Mouse (Mus musculus) gastrocnemius, adult 2 months (tissue): ENCODE measurements at regions not wholly inside any gene's neighbourhood (a gene's known extent, or its start where the extent isn't known, plus 50 kb on each side); places are given as distances from the start of the nearest gene placed in this dataset.

Experiments
- DNase-seq: peaks from one replicate; pipeline ENCODE4 v3.0.0; 2022
- H3K27ac ChIP-seq: fragments of 200-600 bp; 2 replicates; pipeline ENCODE4 v1.8.1; 2022; ENCODE audit warnings: mild to moderate bottlenecking
- H3K4me3 ChIP-seq: fragments of 200-600 bp; 2 replicates; pipeline ENCODE4 v1.8.1; 2022; ENCODE audit warnings: mild to moderate bottlenecking, moderate library complexity
- CTCF ChIP-seq: fragments of 200-600 bp; IDR thresholded peaks from 2 replicates; pipeline ENCODE4 v1.8.1; 2022; ENCODE audit warnings: antibody characterized with exemption, mild to moderate bottlenecking, moderate library complexity
- intact Hi-C: fragments of 180-260 bp; cut with DNase I; formaldehyde crosslinking; loops from one replicate; pipeline ENCODE4 v1.15.1; 2025

GRCm38 (mm10) chr12:93088031-93088790 is 1239.3 kb upstream of the Sel1l start:
- Histone ChIP-seq H3K27ac (no peak overlapping the region), H3K4me3 (no peak overlapping the region)
- intact Hi-C loops, result no loop called here
- TF ChIP-seq CTCF, result no peak
- DNase-seq, result no peak

- no peak for TF ChIP-seq CTCF
- Histone ChIP-seq H3K4me3 (no peak overlapping the region), H3K27ac (no peak overlapping the region)
- intact Hi-C loops, result no loop called here
- no peak for DNase-seq
Measured at GRCm38 (mm10) chr12:93063864-93064263, 1214.9 kb upstream of the Sel1l start.

GRCm38 (mm10) chr12:93019633-93020032 is 1170.7 kb upstream of the Sel1l start:
- TF ChIP-seq CTCF, result no peak
- Histone ChIP-seq H3K27ac (no peak overlapping the region), H3K4me3 (no peak overlapping the region)
- intact Hi-C loops, result no loop called here
- DNase-seq, result no peak

- intact Hi-C loops, result no loop called here
- no peak overlapping the region for H3K27ac ChIP-seq
- DNase-seq, result no peak
Measured at GRCm38 (mm10) chr12:93011583-93011982, 1162.6 kb upstream of the Sel1l start.

GRCm38 (mm10) chr12:93006844-93007365 is 1157.9 kb upstream of the Sel1l start:
- intact Hi-C loops, result no loop called here
- DNase-seq, result no peak
- TF ChIP-seq CTCF, result no peak
- H3K27ac ChIP-seq, result no peak overlapping the region
- H3K4me3 ChIP-seq, result no peak overlapping the region

More at GRCm38 (mm10) chr12:93011583-93011982, 1162.6 kb upstream of the Sel1l start:
- TF ChIP-seq CTCF, result no peak
- H3K4me3 ChIP-seq, result no peak overlapping the region

GRCm38 (mm10) chr12:93003125-93003524 is 1154.2 kb upstream of the Sel1l start:
- TF ChIP-seq CTCF, result no peak
- intact Hi-C loops, result no loop called here
- no peak overlapping the region for H3K27ac ChIP-seq
- DNase-seq, result no peak
- H3K4me3 ChIP-seq, result no peak overlapping the region

- intact Hi-C loops, result no loop called here
- H3K27ac ChIP-seq, result no peak overlapping the region
- DNase-seq, result no peak
- H3K4me3 ChIP-seq, result no peak overlapping the region
- TF ChIP-seq CTCF, result no peak
Measured at GRCm38 (mm10) chr12:92975698-92976097, 1126.7 kb upstream of the Sel1l start.

- no peak overlapping the region for H3K4me3 ChIP-seq
- no peak for TF ChIP-seq CTCF
- intact Hi-C loops, result no loop called here
- DNase-seq, result no peak
- H3K27ac ChIP-seq, result no peak overlapping the region
Measured at GRCm38 (mm10) chr12:92944352-92944751, 1095.4 kb upstream of the Sel1l start.

- H3K4me3 ChIP-seq, result no peak overlapping the region
- H3K27ac ChIP-seq, result no peak overlapping the region
- intact Hi-C loops, result no loop called here
- no peak for TF ChIP-seq CTCF
- DNase-seq, result no peak
Measured at GRCm38 (mm10) chr12:92927591-92927990, 1078.6 kb upstream of the Sel1l start.

- no peak for DNase-seq
- TF ChIP-seq CTCF, result no peak
- intact Hi-C loops, result no loop called here
- H3K27ac ChIP-seq, result no peak overlapping the region
- no peak overlapping the region for H3K4me3 ChIP-seq
Measured at GRCm38 (mm10) chr12:92926942-92927341, 1078.0 kb upstream of the Sel1l start.

GRCm38 (mm10) chr12:92919920-92920319 is 1071.0 kb upstream of the Sel1l start:
- H3K27ac ChIP-seq, result no peak overlapping the region
- no peak overlapping the region for H3K4me3 ChIP-seq
- no peak for DNase-seq
- no peak for TF ChIP-seq CTCF
- intact Hi-C loops, result no loop called here

- intact Hi-C loops, result no loop called here
- no peak overlapping the region for H3K27ac ChIP-seq
- H3K4me3 ChIP-seq, result no peak overlapping the region
- DNase-seq, result no peak
- no peak for TF ChIP-seq CTCF
Measured at GRCm38 (mm10) chr12:92916267-92916666, 1067.3 kb upstream of the Sel1l start.

GRCm38 (mm10) chr12:92915776-92916175 is 1066.8 kb upstream of the Sel1l start:
- intact Hi-C loops, result no loop called here
- no peak for TF ChIP-seq CTCF
- H3K4me3 ChIP-seq, result no peak overlapping the region
- DNase-seq, result no peak
- H3K27ac ChIP-seq, result no peak overlapping the region

GRCm38 (mm10) chr12:92915203-92915602 is 1066.2 kb upstream of the Sel1l start:
- Histone ChIP-seq H3K27ac (no peak overlapping the region), H3K4me3 (no peak overlapping the region)
- no peak for DNase-seq
- TF ChIP-seq CTCF, result no peak
- intact Hi-C loops, result no loop called here
